Mouse (Mus musculus) bone marrow macrophage, adult 2 months (primary cell): ENCODE measurements around the gene Kbtbd12.

ENCODE experiments used
- CTCF ChIP-seq: IDR thresholded peaks from 2 replicates; pipeline ENCODE4 v1.5.1; 2012; ENCODE audit warnings: low read depth, mild to moderate bottlenecking, low read length, moderate library complexity
- POLR2A ChIP-seq: IDR thresholded peaks from 2 replicates; pipeline ENCODE4 v1.6.1; 2012; ENCODE audit warnings: mild to moderate bottlenecking, low read depth, low read length, borderline replicate concordance

- no peak for TF ChIP-seq POLR2A
- no peak for TF ChIP-seq CTCF
These were observed 77.6 kb downstream of the Kbtbd12 start for GRCm38 (mm10) chr6:88560156-88560555.
